Mouse (Mus musculus) c-Kit-negative CD71-positive TER-119-positive erythroid progenitor cells, embryonic 14.5 days (primary cell): Measurements from ENCODE around the gene Olfr1388.
"Not testable (repeated sequence)": the region's sequence is repeated elsewhere in the genome, so short reads cannot be mapped to it uniquely, and the experiment has no call there.

Experiments used
- DNase-seq: peaks from one replicate; pipeline ENCODE4 v3.0.0-alpha.2; 2013; ENCODE audit warnings: low read depth, low spot score

Gene Olfr1388

GRCm38 (mm10) chr11:49436411-49436810 lies at the start of gene Olfr1388:
Olfr1388 (plus strand) TSS chr11:49436624.
- DNase-seq = no peak

GRCm38 (mm10) chr11:49392707-49393106 lies 43.7 kb upstream of the Olfr1388 start:
- DNase-seq = not testable (repeated sequence)

- no peak for DNase-seq
These were observed 29.6 kb upstream of the Olfr1388 start for GRCm38 (mm10) chr11:49406784-49407183.

GRCm38 (mm10) chr11:49410540-49410939 lies 25.9 kb upstream of the Olfr1388 start:
- no peak for DNase-seq

- DNase-seq = no peak
These were observed 13.7 kb upstream of the Olfr1388 start, which contains the start of gene Olfr1389 for GRCm38 (mm10) chr11:49422767-49423166. Olfr1389 (plus strand) TSS chr11:49423067.

- DNase-seq = no peak
These were observed 11.0 kb upstream of the Olfr1388 start for GRCm38 (mm10) chr11:49425257-49425927.

- DNase-seq = no peak
These were observed 6.8 kb upstream of the Olfr1388 start for GRCm38 (mm10) chr11:49429641-49430040.

- DNase-seq = no peak
These were observed 18.6 kb downstream of the Olfr1388 start, which contains the start of gene Olfr1387 for GRCm38 (mm10) chr11:49455043-49455442. Olfr1387 (plus strand) TSS chr11:49455343.

- DNase-seq = not testable (repeated sequence)
These were observed 28.3 kb downstream of the Olfr1388 start, which contains the start of gene Olfr1386 for GRCm38 (mm10) chr11:49464746-49465145. Olfr1386 (plus strand) TSS chr11:49465046.

- no peak for DNase-seq
These were observed 49.5 kb downstream of the Olfr1388 start for GRCm38 (mm10) chr11:49485973-49486372.

GRCm38 (mm10) chr11:49488770-49489169 lies 52.3 kb downstream of the Olfr1388 start, which contains the start of gene Olfr1385:
Olfr1385 (plus strand) TSS chr11:49489070.
- DNase-seq = not testable (repeated sequence)
